Mouse (Mus musculus) MEL (cell line): ENCODE measurements around the gene 1110051M20Rik.

Experiments
- CTCF ChIP-seq, 3 experiments: IDR thresholded peaks in 2 of 3; conservative IDR thresholded peaks in 1 of 3; 2 replicates each; pipeline ENCODE4 v1.5.1; 2011 to 2012; ENCODE audit warnings: low read length in 3 of 3, low read depth in 2 of 3, mild to moderate bottlenecking in 2 of 3, improper control_type of control experiment in 1 of 3, inconsistent platforms in 1 of 3, mixed read lengths in 1 of 3, moderate library complexity in 1 of 3; ENCODE audit not compliant: control insufficient read depth in 1 of 3, insufficient read depth in 1 of 3, poor library complexity in 1 of 3, severe bottlenecking in 1 of 3
- EP300 ChIP-seq, 2 experiments: IDR thresholded peaks; 2 replicates each; pipeline ENCODE4 v1.6.1; 2011; ENCODE audit warnings: improper control_type of control experiment in 2 of 2, low read length in 2 of 2, low read depth in 1 of 2, mild to moderate bottlenecking in 1 of 2
- GABPA ChIP-seq: IDR thresholded peaks from 2 replicates; pipeline ENCODE4 v1.6.1; 2012; ENCODE audit warnings: low read depth, mild to moderate bottlenecking, inconsistent platforms, low read length, improper control_type of control experiment, moderate library complexity
- MEF2A ChIP-seq: IDR thresholded peaks from 2 replicates; pipeline ENCODE4 v1.6.1; 2014; ENCODE audit warnings: low read depth, mild to moderate bottlenecking, inconsistent platforms, low read length, improper control_type of control experiment; ENCODE audit not compliant: poor library complexity, insufficient replicate concordance, severe bottlenecking; ENCODE audit errors: extremely low read depth
- NELFE ChIP-seq: IDR thresholded peaks from 2 replicates; pipeline ENCODE4 v1.6.1; 2011; ENCODE audit warnings: low read depth, low read length, improper control_type of control experiment
- RAD21 ChIP-seq: IDR thresholded peaks from 2 replicates; pipeline ENCODE4 v1.6.1; 2011; ENCODE audit warnings: mild to moderate bottlenecking, low read depth, low read length, improper control_type of control experiment
- TAL1 ChIP-seq: IDR thresholded peaks from 2 replicates; pipeline ENCODE4 v1.6.1; 2012; ENCODE audit warnings: mild to moderate bottlenecking, inconsistent platforms, low read length, moderate library complexity, mixed read lengths

DNA sequence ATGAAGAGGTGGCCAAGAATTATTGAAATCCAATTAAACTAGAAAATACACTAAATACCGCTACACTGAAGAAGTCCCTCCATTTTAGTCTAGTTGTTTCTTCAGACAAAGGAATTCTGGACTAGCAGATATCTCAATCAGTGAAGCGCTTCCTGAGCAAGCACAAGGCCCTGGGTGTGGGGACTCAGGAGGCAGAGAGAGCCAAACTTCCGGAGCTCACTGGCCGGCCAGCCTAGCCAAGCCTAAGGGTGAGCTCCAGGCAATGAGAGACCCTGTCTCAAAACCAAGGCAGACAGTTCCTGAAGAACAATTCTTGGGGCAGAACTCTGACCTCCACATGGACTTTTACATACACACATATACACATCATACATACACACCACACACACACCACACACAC is 95.6 kb downstream of the 1110051M20Rik start:
- TF ChIP-seq GABPA: no peak
- no peak for TF ChIP-seq TAL1
- TF ChIP-seq NELFE: no peak
- TF ChIP-seq MEF2A: no peak
- no peak for TF ChIP-seq EP300 (IDR thresholded peaks at IDR 0.05; ENCODE audit: low read depth in 1 of 2, low read length in 2 of 2)
- TF ChIP-seq CTCF (IDR thresholded peaks at IDR 0.05 in 2 of 3, conservative IDR thresholded peaks at IDR 0.05 in 1 of 3; ENCODE audit: control insufficient read depth in 1 of 3, insufficient read depth in 1 of 3, low read depth in 2 of 3, low read length in 3 of 3, poor library complexity in 1 of 3, severe bottlenecking in 1 of 3): no peak
- no peak for TF ChIP-seq RAD21
